Mouse (Mus musculus): Measurements from ENCODE around the gene Brca1.

- TF ChIP-seq EP300 (IDR thresholded peaks at IDR 0.05) (no peak), CTCF (IDR thresholded peaks at IDR 0.05) (no peak)
These were observed 72.6 kb downstream of the Brca1 start for GRCm38 (mm10) chr11:101479171-101479635.

All from lung, postnatal 0 days (tissue).